In the genomic region with DNA sequence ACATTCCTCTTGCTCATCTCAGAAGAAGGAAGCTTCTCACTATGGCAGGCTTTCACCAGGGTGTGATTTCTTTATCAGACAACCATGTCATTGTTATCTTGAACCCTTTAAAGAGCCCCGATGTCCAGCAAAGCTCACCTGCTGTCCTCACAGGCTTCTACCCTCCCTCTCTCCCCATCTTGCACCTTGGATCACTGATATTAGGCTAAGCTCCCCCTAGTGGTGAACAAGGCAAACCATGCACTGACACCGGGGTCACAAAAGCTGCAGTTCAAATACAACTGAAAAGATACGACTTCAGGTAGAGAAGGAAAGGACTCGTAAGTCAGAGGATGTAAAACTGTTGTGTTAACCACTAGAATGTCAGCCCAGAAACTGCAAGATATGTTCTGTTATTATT, we compare ENCODE assay signal across 8 mouse cellular contexts. TPM values are rescaled to one million over a fixed set of nuclear protein-coding genes. Genes with fewer than 3 reads are reported as not detected.
DNase-seq lines count a peak whose midpoint lies in the region; ATAC-seq and TF ChIP-seq lines count a peak whose summit lies in the region.
"Had no signal": no experiment of that assay in that cellular context is flagged by ENCODE, and none has a peak within 500 bp of the region (broad histone marks: within the 10 kb centered on the region; RNA-seq: fewer than 3 reads in every experiment).

No protein-coding gene starts in this region.

- H3K36me3 ChIP-seq in stomach, postnatal 0 days (ENCODE audit: control insufficient read depth, insufficient read depth, low read length): no peaks in the 10 kb centered on the region
- H3K36me3 ChIP-seq: heart, embryonic 13.5 days had no signal

- 0 out of 2 replicates have a peak, but pooled peaks have one; percentile 57 for ATAC-seq in stomach, postnatal 0 days (ENCODE audit: low FRiP score, low TSS enrichment)

- no peak for DNase-seq in layer of hippocampus, adult 2 months (ENCODE audit: low spot score in 2 of 2)
- no peak for DNase-seq in layer of hippocampus, adult 18-20 months (ENCODE audit: low spot score in 2 of 2)
- DNase-seq in ES-CJ7 (ENCODE audit: low read depth, low spot score): peak; percentile 73
- DNase-seq in adrenal gland, postnatal 36 days: peak; percentile 24 to 54
- DNase-seq in heart, postnatal 4 days: peak; percentile 22
- DNase-seq in stomach, postnatal 0 days (ENCODE audit: low spot score): peak; percentile 32
- DNase-seq in frontal cortex, postnatal 10 days (ENCODE audit: low spot score in 2 of 2): no peak

- no peak overlapping the region for H3K4me3 ChIP-seq in layer of hippocampus, adult 2 months
- H3K4me3 ChIP-seq in stomach, postnatal 0 days (ENCODE audit: low read depth, low read length): no peak overlapping the region
- H3K4me3 ChIP-seq: heart, embryonic 13.5 days had no signal

- H3K27me3 ChIP-seq in stomach, postnatal 0 days (ENCODE audit: control insufficient read depth, insufficient read depth, low read length): no peaks in the 10 kb centered on the region
- H3K27me3 ChIP-seq: heart, embryonic 13.5 days had no signal

- no peak overlapping the region for H3K27ac ChIP-seq in layer of hippocampus, adult 2 months
- no peak overlapping the region for H3K27ac ChIP-seq in stomach, postnatal 0 days (replicated peaks)
- H3K27ac ChIP-seq: heart, embryonic 13.5 days had no signal

- TF ChIP-seq EP300 in stomach, postnatal 0 days (optimal IDR thresholded peaks at IDR 0.05): no peak

- no peaks in the 10 kb centered on the region for H3K9me3 ChIP-seq in stomach, postnatal 0 days (ENCODE audit: control insufficient read depth, low read length)
- H3K9me3 ChIP-seq: heart, embryonic 13.5 days had no signal

- no peaks in the 10 kb centered on the region for H3K4me1 ChIP-seq in stomach, postnatal 0 days (replicated peaks; ENCODE audit: control insufficient read depth, insufficient read depth)
- H3K4me1 ChIP-seq: heart, embryonic 13.5 days had no signal

- WGBS in stomach, postnatal 0 days: 33% methylated on average over 4 of the region's 4 CpGs

- no peak overlapping the region for H3K9ac ChIP-seq in stomach, postnatal 0 days (ENCODE audit: low read length)
- H3K9ac ChIP-seq: heart, embryonic 13.5 days had no signal

- TF ChIP-seq CTCF in layer of hippocampus, adult 2 months (conservative IDR thresholded peaks at IDR 0.05): peak; percentile 88
- TF ChIP-seq CTCF in stomach, postnatal 0 days (IDR thresholded peaks at IDR 0.05; ENCODE audit: low read depth): peak; percentile 83

- H3K4me2 ChIP-seq in stomach, postnatal 0 days (replicated peaks; ENCODE audit: low read depth): no peak overlapping the region
- H3K4me2 ChIP-seq: heart, embryonic 13.5 days had no signal

RNA-seq across cellular contexts. Expression of a gene that starts 43.5 kb away (rescaled TPM):
- 100 to 1,000 TPM; 107 to 110 TPM for total RNA-seq in layer of hippocampus, adult 2 months (2021)
- total RNA-seq in layer of hippocampus, adult 18-20 months (2021): 100 to 1,000 TPM in 1 of 2 experiments, 10 to 100 TPM in 1; 91.4 to 101 TPM
- 10 to 100 TPM; 56.7 to 67.4 TPM for total RNA-seq in adrenal gland, postnatal 36 days (2021)
- 10 to 100 TPM; 52.9 to 59.7 TPM for total RNA-seq in heart, postnatal 4 days (2021)
- polyA plus RNA-seq in stomach, postnatal 0 days (2015; fragmentation: Nextera tagmentation; extraction: Ambion mirVana): 83.2 and 84.0 TPM in 2 replicates

Comparison
In these comparisons a context has a peak if more than half of its experiments do, and no peak if none do; other contexts are left out.
1. DNase-seq: peak in ES-CJ7 (single experiment), adrenal gland, postnatal 36 days (2 of 2), heart, postnatal 4 days (single experiment) and stomach, postnatal 0 days (single experiment); none in layer of hippocampus, adult 2 months (0 of 2), layer of hippocampus, adult 18-20 months (0 of 2) and frontal cortex, postnatal 10 days (0 of 2).